Mouse (Mus musculus): ENCODE results near the gene Srrm3.

GRCm38 (mm10) chr5:135845676-135846320 is 39.1 kb downstream of the Srrm3 start:
- TF ChIP-seq CTCF (IDR thresholded peaks at IDR 0.05; ENCODE audit: low read depth, low read length) = no peak
- TF ChIP-seq POLR2A (IDR thresholded peaks at IDR 0.05; ENCODE audit: borderline replicate concordance, low read depth, low read length) = no peak
